Mouse (Mus musculus): Measurements from ENCODE around the gene Myo16. TPM values are rescaled to one million over a fixed set of nuclear protein-coding genes. Genes with fewer than 3 reads are reported as not detected.

The Myo16 gene
- polyA plus RNA-seq, 1 experiment: not detected

- no peaks in the 10 kb centered on the region for H3K9me3 ChIP-seq (ENCODE audit: control insufficient read depth, low read length)
- no peak overlapping the region for H3K4me3 ChIP-seq (replicated peaks)
- H3K4me1 ChIP-seq (ENCODE audit: control insufficient read depth): no peaks in the 10 kb centered on the region
- no peaks in the 10 kb centered on the region for H3K27me3 ChIP-seq (ENCODE audit: control insufficient read depth)
- no peaks in the 10 kb centered on the region for H3K36me3 ChIP-seq (ENCODE audit: control insufficient read depth)
- TF ChIP-seq GATA1 (IDR thresholded peaks at IDR 0.05; ENCODE audit: low read length) (no peak), TAL1 (IDR thresholded peaks at IDR 0.05; ENCODE audit: low read length) (no peak)
Observed at GRCm38 (mm10) chr8:10366141-10366540, 212.4 kb downstream of the Myo16 start.

- Histone ChIP-seq H3K4me3 (replicated peaks) (no peak overlapping the region), H3K4me1 (ENCODE audit: control insufficient read depth) (no peaks in the 10 kb centered on the region), H3K27me3 (ENCODE audit: control insufficient read depth) (no peaks in the 10 kb centered on the region), H3K36me3 (ENCODE audit: control insufficient read depth) (no peaks in the 10 kb centered on the region), H3K9me3 (ENCODE audit: control insufficient read depth, low read length) (no peaks in the 10 kb centered on the region)
- no peak for TF ChIP-seq GATA1 (IDR thresholded peaks at IDR 0.05; ENCODE audit: low read length)
- TF ChIP-seq TAL1 (IDR thresholded peaks at IDR 0.05; ENCODE audit: low read length): no peak
Observed at GRCm38 (mm10) chr8:10372571-10372970, 218.9 kb downstream of the Myo16 start.

- Histone ChIP-seq H3K27me3 (ENCODE audit: control insufficient read depth) (no peaks in the 10 kb centered on the region), H3K4me1 (ENCODE audit: control insufficient read depth) (no peaks in the 10 kb centered on the region), H3K4me3 (replicated peaks) (no peak overlapping the region), H3K9me3 (ENCODE audit: control insufficient read depth, low read length) (no peaks in the 10 kb centered on the region), H3K36me3 (ENCODE audit: control insufficient read depth) (no peaks in the 10 kb centered on the region)
- TF ChIP-seq TAL1 (IDR thresholded peaks at IDR 0.05; ENCODE audit: low read length) (no peak), GATA1 (IDR thresholded peaks at IDR 0.05; ENCODE audit: low read length) (no peak)
Observed at GRCm38 (mm10) chr8:10387143-10387542, 233.4 kb downstream of the Myo16 start.

- Histone ChIP-seq H3K4me3 (replicated peaks) (no peak overlapping the region), H3K4me1 (ENCODE audit: control insufficient read depth) (no peaks in the 10 kb centered on the region), H3K36me3 (ENCODE audit: control insufficient read depth) (no peaks in the 10 kb centered on the region), H3K27me3 (ENCODE audit: control insufficient read depth) (no peaks in the 10 kb centered on the region), H3K9me3 (ENCODE audit: control insufficient read depth, low read length) (no peaks in the 10 kb centered on the region)
- TF ChIP-seq TAL1 (IDR thresholded peaks at IDR 0.05; ENCODE audit: low read length) (no peak), GATA1 (IDR thresholded peaks at IDR 0.05; ENCODE audit: low read length) (no peak)
Observed at GRCm38 (mm10) chr8:10391096-10391683, 237.5 kb downstream of the Myo16 start.

GRCm38 (mm10) chr8:10391913-10392312 lies 238.2 kb downstream of the Myo16 start:
- no peaks in the 10 kb centered on the region for H3K27me3 ChIP-seq (ENCODE audit: control insufficient read depth)
- H3K9me3 ChIP-seq (ENCODE audit: control insufficient read depth, low read length): no peaks in the 10 kb centered on the region
- no peak overlapping the region for H3K4me3 ChIP-seq (replicated peaks)
- H3K4me1 ChIP-seq (ENCODE audit: control insufficient read depth): no peaks in the 10 kb centered on the region
- TF ChIP-seq TAL1 (IDR thresholded peaks at IDR 0.05; ENCODE audit: low read length) (no peak), GATA1 (IDR thresholded peaks at IDR 0.05; ENCODE audit: low read length) (no peak)
- no peaks in the 10 kb centered on the region for H3K36me3 ChIP-seq (ENCODE audit: control insufficient read depth)

- H3K27me3 ChIP-seq (ENCODE audit: control insufficient read depth): no peaks in the 10 kb centered on the region
- TF ChIP-seq GATA1 (IDR thresholded peaks at IDR 0.05; ENCODE audit: low read length) (no peak), TAL1 (IDR thresholded peaks at IDR 0.05; ENCODE audit: low read length) (no peak)
- no peaks in the 10 kb centered on the region for H3K36me3 ChIP-seq (ENCODE audit: control insufficient read depth)
- H3K9me3 ChIP-seq (ENCODE audit: control insufficient read depth, low read length): no peaks in the 10 kb centered on the region
- H3K4me3 ChIP-seq (replicated peaks): no peak overlapping the region
- H3K4me1 ChIP-seq (ENCODE audit: control insufficient read depth): no peaks in the 10 kb centered on the region
Observed at GRCm38 (mm10) chr8:10394506-10394905, 240.8 kb downstream of the Myo16 start.

GRCm38 (mm10) chr8:10395146-10395545 lies 241.4 kb downstream of the Myo16 start:
- H3K9me3 ChIP-seq (ENCODE audit: control insufficient read depth, low read length): no peaks in the 10 kb centered on the region
- H3K27me3 ChIP-seq (ENCODE audit: control insufficient read depth): no peaks in the 10 kb centered on the region
- H3K4me1 ChIP-seq (ENCODE audit: control insufficient read depth): no peaks in the 10 kb centered on the region
- no peak overlapping the region for H3K4me3 ChIP-seq (replicated peaks)
- H3K36me3 ChIP-seq (ENCODE audit: control insufficient read depth): no peaks in the 10 kb centered on the region
- no peak for TF ChIP-seq GATA1 (IDR thresholded peaks at IDR 0.05; ENCODE audit: low read length)

GRCm38 (mm10) chr8:10402606-10403005 lies 248.9 kb downstream of the Myo16 start:
- H3K9me3 ChIP-seq (ENCODE audit: control insufficient read depth, low read length): peaks cover 3% of the 10 kb centered on the region; the same call in 1 of the 2 replicates
- no peaks in the 10 kb centered on the region for H3K36me3 ChIP-seq (ENCODE audit: control insufficient read depth)

GRCm38 (mm10) chr8:10405469-10405868 lies 251.8 kb downstream of the Myo16 start:
- H3K4me1 ChIP-seq (ENCODE audit: control insufficient read depth): no peaks in the 10 kb centered on the region
- TF ChIP-seq GATA1 (IDR thresholded peaks at IDR 0.05; ENCODE audit: low read length) (no peak), TAL1 (IDR thresholded peaks at IDR 0.05; ENCODE audit: low read length) (no peak)
- peaks cover 3% of the 10 kb centered on the region; the same call in 1 of the 2 replicates for H3K9me3 ChIP-seq (ENCODE audit: control insufficient read depth, low read length)
- H3K4me3 ChIP-seq (replicated peaks): no peak overlapping the region
- no peaks in the 10 kb centered on the region for H3K36me3 ChIP-seq (ENCODE audit: control insufficient read depth)
- no peaks in the 10 kb centered on the region for H3K27me3 ChIP-seq (ENCODE audit: control insufficient read depth)

More at GRCm38 (mm10) chr8:10402606-10403005, 248.9 kb downstream of the Myo16 start:
- no peak for TF ChIP-seq GATA1 (IDR thresholded peaks at IDR 0.05; ENCODE audit: low read length)
- no peak for TF ChIP-seq TAL1 (IDR thresholded peaks at IDR 0.05; ENCODE audit: low read length)
- H3K27me3 ChIP-seq (ENCODE audit: control insufficient read depth): no peaks in the 10 kb centered on the region
- H3K4me3 ChIP-seq (replicated peaks): no peak overlapping the region
- H3K4me1 ChIP-seq (ENCODE audit: control insufficient read depth): no peaks in the 10 kb centered on the region

GRCm38 (mm10) chr8:10409043-10409442 lies 255.3 kb downstream of the Myo16 start:
- no peaks in the 10 kb centered on the region for H3K27me3 ChIP-seq (ENCODE audit: control insufficient read depth)
- no peaks in the 10 kb centered on the region for H3K36me3 ChIP-seq (ENCODE audit: control insufficient read depth)
- no peak for TF ChIP-seq TAL1 (IDR thresholded peaks at IDR 0.05; ENCODE audit: low read length)
- TF ChIP-seq GATA1 (IDR thresholded peaks at IDR 0.05; ENCODE audit: low read length): no peak
- H3K4me1 ChIP-seq (ENCODE audit: control insufficient read depth): no peaks in the 10 kb centered on the region
- peaks cover 3% of the 10 kb centered on the region; the same call in 1 of the 2 replicates for H3K9me3 ChIP-seq (ENCODE audit: control insufficient read depth, low read length)
- no peak overlapping the region for H3K4me3 ChIP-seq (replicated peaks)

Data from erythroblast, embryonic 14.5 days (primary cell).